Mouse (Mus musculus) spleen, adult 2 months (tissue): Measurements from ENCODE around the gene Trpm6.

Experiments used
- CTCF ChIP-seq: fragments of 200-500 bp; IDR thresholded peaks from 2 replicates; pipeline ENCODE4 v1.5.1; 2011; ENCODE audit warnings: mild to moderate bottlenecking, inconsistent platforms; ENCODE audit not compliant: insufficient read depth, insufficient read length, insufficient replicate concordance; ENCODE audit errors: extremely low read depth
- POLR2A ChIP-seq: fragments of 200-500 bp; IDR thresholded peaks from 2 replicates; pipeline ENCODE4 v1.6.1; 2011; ENCODE audit warnings: low read depth, low read length, inconsistent platforms

DNA sequence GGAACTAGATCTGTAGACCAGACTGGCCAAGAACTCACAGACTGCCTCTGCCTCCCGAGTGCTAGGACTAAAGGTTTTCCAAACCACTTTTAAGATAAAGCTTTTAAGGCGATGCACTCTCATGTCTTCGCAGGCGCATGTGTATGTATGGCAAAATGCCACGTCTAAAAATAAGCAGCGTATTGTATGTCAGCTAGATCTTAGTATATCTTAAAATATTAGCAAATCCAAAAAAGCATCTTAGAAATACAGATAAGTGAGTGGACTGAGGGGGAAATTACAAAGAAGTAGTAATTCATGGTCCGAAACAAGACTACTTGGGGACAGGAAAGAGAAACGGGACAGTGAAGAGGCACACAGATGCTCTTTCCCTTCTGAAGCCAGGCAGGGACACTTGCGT, 38.2 kb upstream of the Trpm6 start:
- TF ChIP-seq CTCF (no peak), POLR2A (no peak)
